Mouse (Mus musculus) liver, adult 2 months (tissue): ENCODE data around the gene Car10. TPM values are rescaled to one million over a fixed set of nuclear protein-coding genes. Genes with fewer than 3 reads are reported as not detected.

Experiments
- DNase-seq: peaks from one replicate; pipeline ENCODE4 v3.0.0-alpha.2; 2011; ENCODE audit warnings: low read depth, low spot score; ENCODE audit errors: extremely low read depth
- H3K27ac ChIP-seq: fragments of 200-500 bp; replicated peaks from 2 replicates; pipeline ENCODE4 v1.5.1; 2012; ENCODE audit warnings: low read depth, mild to moderate bottlenecking, control low read depth, inconsistent platforms, low read length; ENCODE audit not compliant: insufficient read depth
- H3K27me3 ChIP-seq: fragments of 200-500 bp; 2 replicates; pipeline ENCODE4 v1.6.1; 2012; ENCODE audit warnings: mild to moderate bottlenecking, moderate library complexity, low read length, inconsistent platforms; ENCODE audit not compliant: control insufficient read depth, insufficient read depth
- H3K36me3 ChIP-seq: fragments of 200-500 bp; 2 replicates; pipeline ENCODE4 v1.6.1; 2012; ENCODE audit warnings: low read length, inconsistent platforms; ENCODE audit not compliant: control insufficient read depth, insufficient read depth
- H3K4me1 ChIP-seq: fragments of 200-500 bp; 2 replicates; pipeline ENCODE4 v1.6.1; 2011; ENCODE audit warnings: low read length; ENCODE audit not compliant: control insufficient read depth, insufficient read depth
- H3K4me3 ChIP-seq: fragments of 200-500 bp; 2 replicates; pipeline ENCODE4 v1.5.1; 2011; ENCODE audit warnings: low read depth, mild to moderate bottlenecking, control low read depth, low read length, moderate library complexity; ENCODE audit not compliant: insufficient read depth
- H3K79me2 ChIP-seq: fragments of 200-500 bp; 2 replicates; pipeline ENCODE4 v1.6.1; 2012; ENCODE audit warnings: inconsistent platforms, mild to moderate bottlenecking, low read length, moderate library complexity; ENCODE audit not compliant: control insufficient read depth, insufficient read depth
- H3K9ac ChIP-seq: fragments of 200-500 bp; 2 replicates; pipeline ENCODE4 v1.6.1; 2012; ENCODE audit warnings: low read depth, mild to moderate bottlenecking, control low read depth, inconsistent platforms, low read length
- CTCF ChIP-seq: fragments of 200-500 bp; IDR thresholded peaks from 2 replicates; pipeline ENCODE4 v1.5.1; 2011; ENCODE audit warnings: low read depth, low read length, control low read depth
- POLR2A ChIP-seq: fragments of 200-500 bp; IDR thresholded peaks from 2 replicates; pipeline ENCODE4 v1.6.1; 2011; ENCODE audit warnings: low read length, control low read depth; ENCODE audit not compliant: insufficient read depth; ENCODE audit errors: extremely low read depth
- WGBS: fragments of 180-500 bp; shearing (Covaris S2); methylation state at CpG from one replicate; pipeline ENCODE4 v1.1.7; 2018; 5-methylcytosine and 5-hydroxymethylcytosine counted together
- polyA plus RNA-seq: library from polyadenylated mRNA; depleted of rRNA; stranded (reverse); fragments of >200 nt; gene quantifications from 2 replicates; pipeline ENCODE4 v1.2.3, GENCODE M21; 2012
- total RNA-seq: library from RNA; depleted of rRNA; stranded (reverse); fragments of >200 nt; gene quantifications from 2 replicates; pipeline ENCODE4 v1.2.3, GENCODE M21; 2014

Car10 gene
- total and polyA plus RNA-seq, 2 experiments, result not detected

DNA sequence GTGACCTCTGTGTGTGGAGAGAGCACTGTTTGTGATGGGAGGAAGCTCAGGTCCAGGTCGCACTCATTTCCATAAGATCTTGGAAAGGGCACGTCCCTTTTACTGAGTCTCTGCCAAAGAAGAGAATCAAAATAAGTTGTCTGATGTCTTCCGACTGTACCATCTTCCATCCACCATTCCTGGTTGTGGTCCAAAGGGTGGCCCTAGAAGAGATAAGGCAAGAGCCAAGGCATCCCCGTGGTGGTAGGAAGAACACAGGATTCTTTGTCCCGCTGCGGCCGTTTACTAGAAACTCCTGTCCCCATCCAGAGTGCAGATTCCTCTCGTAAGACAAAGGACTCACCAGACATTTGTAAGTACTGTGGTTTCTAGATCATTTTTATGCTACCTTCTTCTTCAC is 346.9 kb downstream of the Car10 start:
- no peak for DNase-seq
- TF ChIP-seq POLR2A (no peak), CTCF (no peak)
- Histone ChIP-seq H3K36me3 (no peaks in the 10 kb centered on the region), H3K4me3 (no peak overlapping the region), H3K27ac (no peak overlapping the region), H3K4me1 (no peaks in the 10 kb centered on the region), H3K27me3 (no peaks in the 10 kb centered on the region), H3K9ac (no peak overlapping the region), H3K79me2 (no peaks in the 10 kb centered on the region)
- WGBS, result 86% methylated on average over 8 of the region's 8 CpGs

GRCm38 (mm10) chr11:93447566-93447965 is 349.7 kb downstream of the Car10 start:
- H3K4me3 ChIP-seq, result no peak overlapping the region
- H3K9ac ChIP-seq, result no peak overlapping the region
- no peaks in the 10 kb centered on the region for H3K36me3 ChIP-seq
- no peaks in the 10 kb centered on the region for H3K4me1 ChIP-seq
- H3K27me3 ChIP-seq, result no peaks in the 10 kb centered on the region
- WGBS, result 62% methylated on average over 3 of the region's 3 CpGs
- DNase-seq, result no peak
- H3K79me2 ChIP-seq, result no peaks in the 10 kb centered on the region
- TF ChIP-seq POLR2A (no peak), CTCF (no peak)
- no peak overlapping the region for H3K27ac ChIP-seq

GRCm38 (mm10) chr11:93448290-93449256 is 350.7 kb downstream of the Car10 start:
- TF ChIP-seq POLR2A (no peak), CTCF (no peak)
- WGBS, result 79% methylated on average over 12 of the region's 12 CpGs
- no peak overlapping the region for H3K27ac ChIP-seq

DNA sequence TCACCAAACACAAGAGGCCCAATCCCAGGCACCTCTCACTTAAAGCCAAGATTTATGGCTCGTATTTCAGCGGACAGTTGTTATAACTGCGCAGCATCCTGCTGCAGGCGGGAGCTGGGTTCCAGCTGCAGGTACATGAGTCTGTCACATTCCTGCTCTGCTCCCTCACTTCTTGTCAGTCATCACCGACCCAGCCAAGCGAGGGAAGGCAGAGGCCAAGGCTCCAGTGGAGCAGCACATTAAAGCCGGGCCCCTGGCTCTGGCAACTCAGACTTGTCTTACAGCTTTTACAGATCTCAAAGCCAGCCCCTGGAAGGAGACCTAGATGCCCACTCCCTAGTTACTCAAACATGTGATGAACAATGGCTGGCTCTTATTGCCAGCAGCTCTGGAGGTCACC is 352.7 kb downstream of the Car10 start:
- Histone ChIP-seq H3K79me2 (no peaks in the 10 kb centered on the region), H3K27me3 (no peaks in the 10 kb centered on the region), H3K4me3 (no peak overlapping the region), H3K36me3 (no peaks in the 10 kb centered on the region), H3K4me1 (no peaks in the 10 kb centered on the region), H3K9ac (no peak overlapping the region), H3K27ac (no peak overlapping the region)
- WGBS, result 82% methylated on average over 7 of the region's 7 CpGs
- TF ChIP-seq POLR2A, result no peak
- TF ChIP-seq CTCF, result no peak
- DNase-seq, result no peak

More at GRCm38 (mm10) chr11:93448290-93449256, 350.7 kb downstream of the Car10 start:
- no peaks in the 10 kb centered on the region for H3K36me3 ChIP-seq
- H3K27me3 ChIP-seq, result no peaks in the 10 kb centered on the region
- no peak overlapping the region for H3K9ac ChIP-seq
- H3K4me1 ChIP-seq, result no peaks in the 10 kb centered on the region
- H3K79me2 ChIP-seq, result no peaks in the 10 kb centered on the region
- no peak overlapping the region for H3K4me3 ChIP-seq
- DNase-seq, result no peak

- Histone ChIP-seq H3K27ac (no peak overlapping the region), H3K27me3 (no peaks in the 10 kb centered on the region), H3K79me2 (no peaks in the 10 kb centered on the region), H3K4me1 (no peaks in the 10 kb centered on the region), H3K4me3 (no peak overlapping the region), H3K36me3 (no peaks in the 10 kb centered on the region), H3K9ac (no peak overlapping the region)
- WGBS, result 73% methylated on average over 4 of the region's 4 CpGs
- DNase-seq, result no peak
- TF ChIP-seq POLR2A (no peak), CTCF (no peak)
Observed at GRCm38 (mm10) chr11:93466221-93466620, 368.4 kb downstream of the Car10 start.

GRCm38 (mm10) chr11:93467711-93468110 is 369.9 kb downstream of the Car10 start:
- no peak for TF ChIP-seq POLR2A
- TF ChIP-seq CTCF, result no peak
- H3K79me2 ChIP-seq, result no peaks in the 10 kb centered on the region
- 86% methylated on average over 3 of the region's 3 CpGs for WGBS

More at GRCm38 (mm10) chr11:93467711-93468110, 369.9 kb downstream of the Car10 start:
- Histone ChIP-seq H3K36me3 (no peaks in the 10 kb centered on the region), H3K27ac (no peak overlapping the region), H3K27me3 (no peaks in the 10 kb centered on the region), H3K4me3 (no peak overlapping the region), H3K9ac (no peak overlapping the region), H3K4me1 (no peaks in the 10 kb centered on the region; the same call in 1 of the 2 replicates)
- DNase-seq, result no peak
